Mouse (Mus musculus): ENCODE measurements at regions not wholly inside any gene's neighbourhood (a gene's known extent, or its start where the extent isn't known, plus 50 kb on each side); places are given as distances from the start of the nearest gene placed in this dataset.

DNA sequence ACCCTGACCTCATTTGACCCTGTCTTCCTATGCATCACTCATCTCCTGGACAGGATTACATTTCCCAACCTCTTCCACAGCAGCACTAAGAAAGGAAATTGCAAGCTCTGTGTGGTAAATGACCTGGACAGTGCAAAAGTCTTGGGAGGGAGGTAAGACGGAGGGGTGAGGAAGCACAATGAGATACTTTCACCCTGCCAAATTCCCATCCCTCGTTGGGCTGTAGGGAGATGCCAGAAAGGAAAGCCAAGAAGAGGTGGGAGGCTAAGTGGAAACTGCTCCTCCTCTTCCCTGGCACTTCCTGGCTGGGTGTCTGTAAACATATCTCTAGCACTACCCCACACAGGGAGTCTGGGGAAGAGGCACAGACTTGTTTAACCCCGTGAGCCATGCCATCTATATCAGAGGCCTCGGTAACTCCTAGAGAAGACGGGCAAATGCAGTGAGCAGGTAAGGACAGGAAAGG lies 274.2 kb downstream of the Gm11361 start:
- DNase-seq (ENCODE audit: low spot score) = no peak

DNA sequence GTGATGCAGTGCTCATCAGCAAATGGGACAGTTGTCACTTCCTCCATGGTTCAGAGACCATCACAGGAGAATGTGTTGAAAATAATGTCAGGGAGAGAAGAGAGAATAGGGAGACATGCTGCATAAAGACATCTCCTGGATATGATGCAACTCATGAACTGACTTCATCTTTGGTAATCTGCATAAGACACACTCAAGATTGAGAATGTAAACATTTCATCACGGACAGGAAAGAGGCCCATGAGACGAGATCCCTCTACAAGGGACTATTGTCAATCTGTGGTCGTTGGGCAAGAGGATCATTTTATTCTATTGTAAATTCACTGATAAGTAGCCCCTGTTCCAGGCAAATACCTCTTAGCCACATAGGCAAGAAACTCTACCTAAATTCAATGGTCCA lies 273.6 kb downstream of the Gm11361 start:
- DNase-seq (ENCODE audit: low spot score) = no peak

DNA sequence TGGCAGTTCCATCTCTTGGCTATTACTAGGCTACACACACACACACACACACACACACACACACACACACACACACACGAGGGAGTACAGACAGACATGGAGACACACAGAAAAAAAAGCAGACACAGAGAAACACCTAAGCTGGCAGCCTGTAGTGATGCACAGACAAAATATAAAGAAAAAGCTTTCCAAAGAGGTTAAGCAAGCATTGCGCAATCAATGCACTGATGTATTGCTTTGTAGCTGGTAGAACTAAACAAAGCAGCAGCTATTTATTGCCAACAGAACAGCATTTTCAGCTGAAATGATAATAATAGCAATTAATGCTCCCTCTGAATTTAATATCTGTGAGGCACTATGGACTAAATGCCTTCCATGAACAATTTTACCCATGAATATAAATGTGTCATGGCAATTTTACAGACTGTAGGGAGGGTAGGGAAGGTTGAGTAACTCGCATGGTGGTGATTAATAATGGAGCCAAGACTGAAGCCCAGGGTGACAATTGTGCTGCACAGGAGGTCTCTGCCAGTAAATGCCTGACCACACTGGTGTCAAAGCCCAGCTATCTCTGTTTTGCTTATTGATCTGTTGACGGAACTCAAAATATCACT lies 271.7 kb downstream of the Gm11361 start:
- DNase-seq (ENCODE audit: low spot score) = no peak

DNA sequence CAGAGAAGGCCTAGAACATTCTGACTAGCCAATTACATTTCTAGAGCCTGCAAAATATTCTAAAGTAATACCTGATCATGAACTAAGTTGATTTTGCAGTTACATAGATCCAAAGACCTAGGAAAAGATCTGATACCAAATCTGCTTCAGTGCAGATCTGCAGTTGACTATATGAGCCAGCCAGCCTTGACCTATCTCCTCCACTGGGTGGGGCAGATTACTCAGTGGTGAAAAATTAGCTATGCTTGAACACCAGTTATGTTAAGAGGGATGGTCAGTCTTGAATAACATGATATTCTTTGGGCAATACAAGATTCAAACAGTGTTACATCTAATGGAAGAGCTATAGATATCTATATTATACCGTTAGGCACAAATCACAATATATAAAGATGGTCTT lies 269.0 kb downstream of the Gm11361 start:
- no peak for DNase-seq (ENCODE audit: low spot score)

DNA sequence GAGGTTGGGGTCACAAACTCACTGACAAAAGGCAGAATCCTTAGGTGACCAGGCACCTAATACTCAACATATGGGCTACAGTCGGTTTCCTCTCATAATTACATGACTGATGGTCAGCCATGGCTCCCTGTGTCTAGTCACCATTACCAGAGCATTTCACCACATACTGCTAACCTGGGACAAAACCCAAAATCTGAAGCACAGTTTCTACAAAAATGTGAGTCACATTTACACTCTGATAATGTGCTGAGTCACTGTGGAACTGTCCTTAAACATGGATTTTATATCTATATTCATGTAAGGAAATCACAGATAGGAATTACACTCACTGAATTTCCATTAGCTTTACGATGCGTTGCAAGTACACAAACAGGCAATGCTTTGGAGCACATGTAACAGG lies 267.1 kb downstream of the Gm11361 start:
- no peak for DNase-seq (ENCODE audit: low spot score)

DNA sequence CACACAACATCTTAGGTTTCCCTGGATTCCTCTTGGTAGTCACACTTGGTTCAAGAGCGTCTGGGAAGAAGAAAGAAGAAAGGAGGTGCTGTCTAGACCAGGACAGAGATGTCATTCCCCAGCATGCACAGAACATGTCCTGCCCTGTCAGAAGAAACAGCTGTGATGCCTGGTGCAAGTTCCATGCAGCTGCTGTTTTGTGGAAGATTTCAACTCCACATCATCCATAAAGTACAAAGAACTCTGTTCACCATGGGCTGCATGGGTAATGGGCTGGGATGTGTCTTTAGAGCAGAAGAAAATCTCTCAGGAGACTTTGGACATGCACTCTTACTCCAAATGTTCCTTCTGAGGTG lies 262.8 kb downstream of the Gm11361 start:
- DNase-seq (ENCODE audit: low spot score) = no peak

DNA sequence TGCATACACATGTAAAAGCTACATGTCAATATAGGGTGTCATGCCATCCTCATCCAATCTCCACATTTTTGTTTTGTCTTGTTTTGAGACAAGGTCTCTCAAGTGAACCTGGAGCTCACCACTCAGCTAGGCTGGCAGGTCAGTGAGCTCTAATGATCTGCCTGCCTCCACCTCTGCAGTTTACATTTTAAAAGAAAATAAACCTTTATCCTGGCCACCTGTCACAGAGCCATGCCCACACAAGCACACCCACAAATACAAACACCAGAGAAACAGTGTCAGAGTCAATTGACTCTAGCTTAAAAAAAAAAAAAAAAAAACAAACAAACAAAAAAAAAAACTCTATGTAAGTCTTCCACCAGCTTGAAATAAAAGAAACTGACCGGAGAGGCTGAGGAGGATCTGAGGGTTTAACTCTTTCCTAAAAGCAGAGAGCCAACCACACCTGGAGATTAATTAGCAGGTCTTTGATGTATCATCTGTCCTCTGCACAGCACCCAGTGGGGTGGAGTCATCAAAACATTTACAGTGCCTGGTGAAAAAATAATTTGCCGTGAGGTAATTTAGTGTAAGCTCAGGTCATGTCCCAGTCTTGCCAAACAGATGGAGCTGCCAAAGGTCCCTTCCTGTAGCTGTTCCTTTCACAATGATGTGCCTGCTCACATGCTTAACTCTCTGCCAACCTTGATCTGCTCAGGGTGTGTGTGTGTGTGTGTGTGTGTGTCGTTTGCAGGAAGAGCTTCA lies 262.2 kb downstream of the Gm11361 start:
- DNase-seq (ENCODE audit: low spot score) = no peak

DNA sequence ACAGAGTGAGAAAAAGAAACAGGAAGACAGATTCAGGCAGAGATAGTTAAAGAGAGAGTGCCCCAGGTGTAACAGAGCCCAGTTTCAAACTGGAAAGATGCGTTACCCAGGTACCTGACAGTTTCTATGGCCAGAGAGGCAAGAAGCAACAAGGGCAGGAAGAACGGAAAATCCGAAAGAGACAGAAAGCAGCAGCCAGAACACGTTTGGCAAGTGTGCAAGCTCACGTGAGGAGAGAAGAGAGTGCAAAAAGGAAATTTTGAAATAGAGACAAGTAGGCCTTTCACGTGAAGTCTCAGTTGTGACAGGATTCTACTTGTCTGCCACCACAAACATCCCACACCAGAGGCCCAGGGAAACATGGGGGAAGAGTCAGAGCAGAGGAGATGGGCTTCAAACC lies 259.8 kb downstream of the Gm11361 start:
- peak; percentile 64 for DNase-seq (ENCODE audit: low spot score)

DNA sequence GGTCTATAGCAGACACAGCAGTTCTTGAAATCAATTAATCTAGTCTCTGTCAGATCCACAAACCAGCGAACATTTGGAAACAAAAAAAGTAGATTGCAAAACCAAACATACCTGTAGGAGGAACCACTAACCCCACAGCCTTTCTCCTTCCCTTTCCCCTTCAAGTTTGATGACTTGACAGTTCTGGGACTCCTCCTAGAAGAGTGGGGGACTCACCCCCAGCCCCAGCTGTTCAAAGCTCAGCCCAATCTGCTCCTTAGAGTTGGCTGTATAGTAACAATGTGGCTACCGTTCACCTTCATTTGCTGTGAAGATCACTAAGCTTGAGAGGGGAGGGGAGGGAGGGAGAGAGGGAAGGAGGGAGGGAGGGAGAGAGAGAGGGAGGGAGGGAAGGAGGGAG lies 259.3 kb downstream of the Gm11361 start:
- peak; percentile 80 for DNase-seq (ENCODE audit: low spot score)

DNA sequence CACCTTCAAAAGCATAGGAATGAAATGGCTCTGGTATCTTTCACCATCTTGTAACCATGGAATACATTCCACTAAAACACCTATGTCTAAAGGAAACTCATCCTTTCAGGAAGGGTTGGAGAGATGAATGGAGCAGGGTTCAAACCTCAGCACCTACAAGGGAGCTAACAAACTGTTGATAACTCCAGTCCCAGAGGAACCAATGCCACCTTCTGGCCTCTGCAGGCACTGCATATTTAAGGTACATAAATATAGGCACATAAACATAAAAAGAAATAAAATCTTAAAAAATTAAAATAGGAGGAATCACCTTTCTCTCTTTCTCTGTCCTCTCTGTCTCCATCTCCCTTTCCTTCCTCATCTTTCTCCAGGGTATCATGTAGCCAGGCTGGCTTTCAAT lies 256.9 kb downstream of the Gm11361 start:
- peak; percentile 33 for DNase-seq (ENCODE audit: low spot score)

DNA sequence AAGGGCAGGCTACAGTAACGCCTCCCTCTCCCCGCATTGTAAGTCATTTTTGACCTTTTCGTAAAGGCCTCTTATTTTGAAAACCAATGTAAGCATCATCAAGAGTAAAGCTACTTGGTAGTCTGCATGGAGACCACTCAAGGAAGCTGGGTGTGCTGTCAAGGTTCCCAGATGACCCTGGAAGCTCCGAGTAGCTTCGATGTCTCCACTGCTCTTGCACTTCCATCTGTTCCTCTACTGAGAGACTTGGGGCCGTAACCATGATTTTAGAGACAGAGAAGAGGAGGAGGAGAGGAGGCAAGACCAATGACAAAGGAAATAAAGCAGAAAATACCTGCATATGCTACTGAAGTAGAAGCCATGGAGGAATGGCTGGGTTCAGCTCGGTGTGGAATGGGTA lies 256.0 kb downstream of the Gm11361 start:
- no peak for DNase-seq (ENCODE audit: low spot score)

DNA sequence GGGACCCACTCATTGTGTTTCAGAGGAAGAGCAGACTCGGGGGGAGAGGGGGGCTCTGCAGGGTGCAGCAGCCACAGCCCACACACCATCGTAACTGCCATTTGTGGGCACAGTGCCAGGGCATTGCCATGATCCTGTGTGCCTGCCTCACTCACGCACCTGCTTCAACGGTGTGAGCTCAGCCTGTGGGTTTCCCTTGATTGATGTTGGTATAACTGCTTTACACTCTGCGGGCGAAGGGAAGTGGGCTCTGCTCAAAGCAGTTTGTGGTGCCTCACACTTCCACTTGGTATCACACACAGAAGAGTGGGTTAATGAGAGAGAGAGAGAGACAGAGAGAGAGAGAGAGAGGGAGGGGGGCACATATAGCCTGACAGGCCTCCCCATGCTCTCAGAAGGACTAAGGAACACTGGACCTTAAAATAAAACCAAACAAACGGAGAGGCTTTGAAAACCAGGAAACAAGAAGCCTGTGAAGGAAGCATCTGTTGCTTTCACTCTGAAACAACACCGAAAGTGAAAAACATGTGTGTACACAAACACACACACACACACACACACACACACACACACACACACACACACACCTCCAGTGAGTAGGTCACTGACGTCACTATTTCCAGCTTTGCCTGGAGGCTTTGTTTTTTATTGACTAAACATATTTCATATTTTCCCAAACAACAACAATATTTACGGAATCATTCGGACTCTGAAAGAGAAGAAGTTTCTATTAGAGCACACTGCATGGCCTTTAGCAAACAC lies 255.4 kb downstream of the Gm11361 start:
- peak; percentile 99 for DNase-seq (ENCODE audit: low spot score)

DNA sequence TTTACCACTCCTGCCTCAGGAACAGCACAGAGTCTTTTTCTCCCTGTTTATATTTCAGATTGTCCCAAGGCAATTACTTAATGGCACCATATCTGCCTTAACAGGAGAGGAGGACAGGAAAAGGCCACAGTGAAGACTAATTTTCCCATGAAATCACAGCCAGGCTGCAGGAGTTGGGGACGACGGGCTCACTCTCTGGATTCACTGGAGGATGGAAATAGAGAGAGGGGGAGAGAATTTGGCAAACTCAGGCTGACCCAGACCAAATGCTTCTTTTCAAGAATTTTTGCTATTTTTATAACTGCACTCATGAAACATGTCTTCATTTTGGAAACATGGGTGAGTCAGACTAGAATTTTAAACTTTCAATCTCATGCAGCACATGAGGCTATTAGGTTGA lies 250.9 kb downstream of the Gm11361 start:
- no peak for DNase-seq (ENCODE audit: low spot score)

DNA sequence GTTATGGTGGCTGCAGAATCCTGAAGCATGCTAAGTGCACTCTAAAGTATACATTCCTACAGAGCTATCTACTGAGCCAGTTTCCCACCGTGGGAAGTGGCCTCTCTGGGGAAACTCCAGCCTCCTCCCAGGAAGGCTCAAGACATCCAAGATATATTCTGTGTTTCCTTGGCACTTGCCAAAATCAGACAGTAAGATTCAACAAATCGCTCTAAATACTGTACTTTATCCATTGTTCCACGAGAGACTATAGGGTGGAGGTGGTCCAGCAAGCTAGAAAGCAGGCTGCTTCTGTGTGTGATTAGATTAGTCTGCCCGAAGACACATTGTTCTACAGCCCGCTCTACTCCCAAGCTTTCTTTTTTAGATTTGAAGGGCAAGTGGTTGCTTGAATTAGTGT lies 250.5 kb downstream of the Gm11361 start:
- no peak for DNase-seq (ENCODE audit: low spot score)

DNA sequence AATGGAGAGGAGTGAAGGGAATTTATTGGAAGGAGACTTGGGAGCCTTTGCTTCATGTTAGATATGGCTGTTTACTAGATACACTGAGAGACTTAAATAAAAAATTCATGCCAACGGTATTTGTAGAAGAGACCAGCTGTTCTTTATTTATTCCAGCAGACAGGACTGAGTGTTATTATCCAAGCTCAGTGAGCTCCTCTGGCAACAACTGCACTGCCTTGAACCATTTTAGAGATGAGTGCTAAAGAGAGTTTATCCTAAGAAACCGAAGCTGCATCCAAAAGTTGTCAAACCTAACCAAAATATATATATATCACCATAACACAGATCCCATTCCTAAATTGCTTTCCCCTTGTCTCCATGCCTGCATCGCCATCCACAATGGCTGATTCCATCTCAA lies 247.0 kb downstream of the Gm11361 start:
- no peak for DNase-seq (ENCODE audit: low spot score)

DNA sequence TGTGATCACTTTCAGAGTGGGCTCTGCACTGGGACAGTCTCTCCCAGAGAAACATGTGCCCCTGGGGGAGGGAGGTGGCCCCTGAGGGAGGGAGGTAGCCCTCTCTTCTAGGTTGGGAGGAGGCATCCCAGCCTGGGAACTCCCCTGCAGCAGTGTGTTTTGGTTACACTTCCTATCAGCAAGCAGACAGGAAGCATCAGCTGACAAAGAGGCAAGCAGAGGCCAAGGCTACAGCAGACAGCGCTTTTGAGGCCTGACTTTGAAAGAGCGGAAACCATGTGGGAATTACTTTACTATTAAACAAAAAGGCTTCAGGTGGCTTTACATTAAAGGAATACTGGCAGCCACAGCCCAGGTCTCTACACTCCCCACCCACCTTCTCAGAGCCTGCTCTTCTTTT lies 244.8 kb downstream of the Gm11361 start:
- peak; percentile 77 for DNase-seq (ENCODE audit: low spot score)

DNA sequence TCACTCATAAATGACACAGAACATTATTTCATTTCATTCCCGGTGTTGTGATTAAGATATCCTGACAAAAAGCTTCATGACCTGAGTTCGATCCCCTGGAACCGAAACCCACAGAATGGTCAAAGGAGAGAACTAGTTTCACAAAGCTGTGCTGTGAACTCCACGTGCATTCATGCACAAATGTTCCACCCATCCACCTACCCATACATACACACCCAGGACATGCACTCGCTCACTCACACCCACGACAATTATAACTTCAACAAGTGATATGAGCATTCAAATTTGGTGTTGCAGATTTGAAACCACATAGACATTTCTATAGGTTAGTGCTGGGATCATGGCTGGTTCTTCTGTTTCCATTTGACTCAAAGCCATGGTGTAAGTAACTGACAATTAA lies 243.4 kb downstream of the Gm11361 start:
- no peak for DNase-seq (ENCODE audit: low spot score)

DNA sequence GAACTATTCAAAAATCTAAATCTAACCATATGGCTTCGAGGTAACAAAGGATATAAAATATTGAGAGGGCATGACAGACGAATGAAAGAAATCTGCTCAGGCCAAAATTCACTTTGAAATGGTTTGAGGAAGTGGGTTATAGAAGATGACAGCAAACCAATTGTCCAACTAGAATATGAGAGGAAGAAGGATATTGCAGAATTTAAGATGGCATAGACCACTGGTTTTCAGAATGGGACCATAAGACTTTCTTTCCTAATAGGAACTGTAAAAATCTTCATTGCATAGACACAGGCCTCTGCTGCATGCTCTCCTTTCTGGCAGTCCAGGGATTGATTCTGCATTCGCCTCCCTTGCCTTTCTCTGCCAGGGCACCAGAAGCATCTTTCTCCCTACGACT lies 240.2 kb downstream of the Gm11361 start:
- no peak for DNase-seq (ENCODE audit: low spot score)

DNA sequence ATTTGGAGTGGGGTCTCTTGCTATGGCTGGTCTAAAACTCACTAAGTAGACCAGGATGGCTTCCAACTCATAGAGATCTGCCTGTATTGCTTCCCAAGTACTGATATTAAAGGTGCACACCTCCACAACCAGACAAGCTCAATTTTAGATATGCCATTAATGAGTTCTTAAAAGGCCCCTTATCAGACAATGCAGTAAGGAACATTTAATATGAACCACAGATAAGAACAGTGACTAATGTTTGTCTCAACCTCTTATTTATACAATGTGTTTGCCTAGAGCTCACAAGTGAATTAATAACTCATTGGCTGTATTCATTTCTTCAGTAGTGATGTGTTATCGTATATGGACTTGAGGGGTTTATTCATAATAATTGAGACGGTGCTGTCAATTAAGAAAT lies 234.7 kb downstream of the Gm11361 start:
- no peak for DNase-seq (ENCODE audit: low spot score)

DNA sequence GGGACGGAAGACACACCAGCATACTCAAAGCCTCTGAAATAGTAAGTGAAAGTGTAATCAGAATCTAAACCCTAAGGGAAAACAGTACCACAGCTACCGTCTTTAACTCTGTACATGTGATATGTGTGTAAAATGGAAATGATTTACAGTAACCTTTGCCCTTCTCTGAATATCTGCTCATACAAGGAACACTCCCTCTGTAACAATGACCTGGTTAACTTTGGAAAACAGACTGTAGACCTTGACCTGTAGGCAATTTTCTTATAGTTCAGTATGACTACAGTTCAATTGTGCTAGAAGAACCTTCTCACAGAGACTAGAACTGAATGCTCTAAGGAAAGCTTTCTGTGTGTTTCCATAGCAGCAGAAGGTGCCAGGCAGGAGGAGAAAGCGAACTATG lies 226.4 kb downstream of the Gm11361 start:
- no peak for DNase-seq (ENCODE audit: low spot score)

DNA sequence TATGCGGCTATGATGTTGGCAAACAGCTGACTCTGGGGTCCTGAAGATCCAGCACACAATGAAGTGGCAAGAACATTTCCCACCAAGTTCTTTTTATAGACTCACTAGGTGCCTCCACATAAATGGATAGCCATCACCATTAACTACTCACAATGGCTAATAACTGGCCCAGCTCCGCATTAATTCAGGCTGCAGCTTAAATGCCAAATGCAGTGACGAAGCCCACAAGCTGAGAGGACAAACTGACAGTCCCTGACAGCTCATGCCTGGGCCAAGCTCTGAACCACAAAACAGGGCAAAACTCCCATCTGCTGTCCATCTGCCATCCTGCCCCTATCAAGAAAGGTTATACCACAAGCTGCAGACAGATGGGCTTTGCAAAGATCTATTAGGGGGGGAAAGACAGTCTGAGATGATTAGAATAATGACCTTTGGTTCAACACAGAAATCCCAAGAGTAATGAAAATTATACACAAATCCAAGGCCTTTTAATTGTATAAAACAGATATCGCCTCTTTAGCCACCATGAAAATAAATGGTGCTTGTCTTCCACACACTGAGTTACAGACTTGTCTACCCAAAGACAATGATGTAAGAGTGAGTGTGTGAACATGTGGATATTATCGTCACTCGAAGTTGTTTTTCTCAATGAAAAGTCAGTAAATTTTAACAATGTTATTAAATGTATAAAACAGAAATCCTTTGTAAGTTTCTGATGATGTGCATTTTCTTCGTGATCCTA lies 224.1 kb downstream of the Gm11361 start:
- DNase-seq (ENCODE audit: low spot score) = no peak

DNA sequence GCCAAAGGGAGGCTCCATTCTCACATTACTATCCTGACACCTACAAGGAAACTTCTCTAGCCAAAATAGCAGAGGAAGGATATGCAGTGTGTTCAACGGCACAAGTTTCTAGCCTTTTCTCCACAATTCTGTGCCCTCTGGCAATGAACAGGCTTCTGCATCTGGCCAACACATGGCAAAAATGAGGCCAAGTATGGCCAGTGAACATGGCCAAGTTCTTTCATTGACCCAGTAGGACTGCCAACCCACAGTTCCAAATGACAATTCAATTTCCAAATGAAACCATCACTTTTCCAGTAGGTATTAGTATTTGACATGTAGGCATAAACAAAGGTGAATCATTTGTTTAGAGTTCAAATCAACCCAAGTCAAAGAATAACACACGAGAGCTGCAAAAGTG lies 208.8 kb downstream of the Gm11361 start:
- no peak for DNase-seq (ENCODE audit: low spot score)

Data from thymus, postnatal 0 days (tissue).